ENCODE assay signal across 8 mouse cellular contexts in genomic region chr2:25575432-25576027, GRCm38 (mm10). TPM values are rescaled to one million over a fixed set of nuclear protein-coding genes. Genes with fewer than 3 reads are reported as not detected.
A peak's percentile ranks its signal among the peaks of the same experiment; 100 is the strongest.
DNase-seq lines count a peak whose midpoint lies in the region; ATAC-seq and TF ChIP-seq lines count a peak whose summit lies in the region.

No protein-coding gene starts in this region.

- no peak for ATAC-seq in erythroblast, adult 5-6 weeks (replicated peaks; ENCODE audit: low FRiP score, poor library complexity, severe bottlenecking)
- peak; percentile 17 for ATAC-seq in hindbrain, embryonic 12.5 days (ENCODE audit: low FRiP score)
- no peak for ATAC-seq in limb, embryonic 15.5 days (ENCODE audit: insufficient number of reproducible peaks, low FRiP score, low TSS enrichment, low read depth)
- no peak for ATAC-seq in midbrain, embryonic 15.5 days (replicated peaks)

- no peak overlapping the region for H3K27ac ChIP-seq in ES-Bruce4 (ENCODE audit: insufficient read depth, low read length)
- peak overlapping the region; percentile 88 for H3K27ac ChIP-seq in hindbrain, embryonic 12.5 days
- peak overlapping the region; percentile 95 for H3K27ac ChIP-seq in limb, embryonic 15.5 days
- H3K27ac ChIP-seq in midbrain, embryonic 15.5 days, result peak overlapping the region; percentile 89

- peaks cover 3% of the 10 kb centered on the region; the same call in 1 of the 2 replicates for H3K36me3 ChIP-seq in erythroblast, embryonic 14.5 days (ENCODE audit: control insufficient read depth)
- no peaks in the 10 kb centered on the region for H3K36me3 ChIP-seq in ES-Bruce4 (ENCODE audit: control insufficient read depth, insufficient read depth, low read length, poor library complexity, severe bottlenecking)
- H3K36me3 ChIP-seq in hindbrain, embryonic 12.5 days, result peaks cover 21% of the 10 kb centered on the region; the same call in 1 of the 2 replicates
- peaks cover 17% of the 10 kb centered on the region for H3K36me3 ChIP-seq in limb, embryonic 15.5 days
- no peaks in the 10 kb centered on the region for H3K36me3 ChIP-seq in midbrain, embryonic 15.5 days (replicated peaks)

- peak overlapping the region; percentile 72 for H3K4me3 ChIP-seq in erythroblast, embryonic 14.5 days (replicated peaks)
- H3K4me3 ChIP-seq in ES-Bruce4 (ENCODE audit: low read depth, low read length), result peak overlapping the region; percentile 35
- H3K4me3 ChIP-seq in hindbrain, embryonic 12.5 days, result peak overlapping the region; percentile 56
- H3K4me3 ChIP-seq in limb, embryonic 15.5 days, result peak overlapping the region; percentile 60
- H3K4me3 ChIP-seq in midbrain, embryonic 15.5 days, result peak overlapping the region; percentile 54

- no peak for TF ChIP-seq EP300 in ES-Bruce4 (IDR thresholded peaks at IDR 0.05; ENCODE audit: insufficient read depth, low read depth, low read length)

- TF ChIP-seq POLR2A in ES-Bruce4 (IDR thresholded peaks at IDR 0.05; ENCODE audit: insufficient read depth, low read length), result no peak

- no peak for TF ChIP-seq CTCF in ES-Bruce4 (IDR thresholded peaks at IDR 0.05; ENCODE audit: low read depth, low read length)

- H3K9ac ChIP-seq in ES-Bruce4 (ENCODE audit: low read depth, poor library complexity, severe bottlenecking), result peak overlapping the region; percentile 64
- H3K9ac ChIP-seq in hindbrain, embryonic 12.5 days, result peak overlapping the region; percentile 72
- H3K9ac ChIP-seq in limb, embryonic 15.5 days, result peak overlapping the region; percentile 51
- H3K9ac ChIP-seq in midbrain, embryonic 15.5 days, result peak overlapping the region; percentile 43

- peaks cover 51% of the 10 kb centered on the region for H3K4me1 ChIP-seq in erythroblast, embryonic 14.5 days (ENCODE audit: control insufficient read depth)
- peaks cover 2% of the 10 kb centered on the region for H3K4me1 ChIP-seq in ES-Bruce4 (ENCODE audit: control insufficient read depth, insufficient read depth, low read length)
- H3K4me1 ChIP-seq in hindbrain, embryonic 12.5 days, result peaks cover 58% of the 10 kb centered on the region
- H3K4me1 ChIP-seq in limb, embryonic 15.5 days, result peaks cover 66% of the 10 kb centered on the region
- H3K4me1 ChIP-seq in midbrain, embryonic 15.5 days, result peaks cover 61% of the 10 kb centered on the region

- peak; percentile 66 for DNase-seq in embryo, embryonic 11 days
- no peak for DNase-seq in yolk sac, embryonic 10.5 days (ENCODE audit: low spot score)

- peaks cover 55% of the 10 kb centered on the region for H3K27me3 ChIP-seq in erythroblast, embryonic 14.5 days (ENCODE audit: control insufficient read depth)
- peaks cover 5% of the 10 kb centered on the region; the same call in 1 of the 2 replicates for H3K27me3 ChIP-seq in ES-Bruce4 (ENCODE audit: control insufficient read depth, insufficient read depth, low read length, poor library complexity, severe bottlenecking)
- peaks cover 49% of the 10 kb centered on the region for H3K27me3 ChIP-seq in hindbrain, embryonic 12.5 days
- peaks cover 45% of the 10 kb centered on the region for H3K27me3 ChIP-seq in limb, embryonic 15.5 days
- peaks cover 47% of the 10 kb centered on the region for H3K27me3 ChIP-seq in midbrain, embryonic 15.5 days (replicated peaks)

- peaks cover 27% of the 10 kb centered on the region for H3K9me3 ChIP-seq in erythroblast, embryonic 14.5 days (ENCODE audit: control insufficient read depth, low read length)
- H3K9me3 ChIP-seq in ES-Bruce4 (replicated peaks; ENCODE audit: control insufficient read depth, insufficient read depth, low read length, poor library complexity, severe bottlenecking), result no peaks in the 10 kb centered on the region
- no peaks in the 10 kb centered on the region for H3K9me3 ChIP-seq in hindbrain, embryonic 12.5 days (replicated peaks)
- no peaks in the 10 kb centered on the region for H3K9me3 ChIP-seq in limb, embryonic 15.5 days
- H3K9me3 ChIP-seq in midbrain, embryonic 15.5 days, result no peaks in the 10 kb centered on the region

- 15% methylated on average over 21 of the region's 21 CpGs for WGBS in hindbrain, embryonic 12.5 days
- WGBS in limb, embryonic 15.5 days, result 11% methylated on average over 21 of the region's 21 CpGs
- WGBS in midbrain, embryonic 15.5 days, result 14% methylated on average over 21 of the region's 21 CpGs

- peak overlapping the region; percentile 91 for H3K4me2 ChIP-seq in hindbrain, embryonic 12.5 days (replicated peaks)
- H3K4me2 ChIP-seq in limb, embryonic 15.5 days, result peak overlapping the region; percentile 91
- peak overlapping the region; percentile 89 for H3K4me2 ChIP-seq in midbrain, embryonic 15.5 days

RNA-seq across cellular contexts. Expression of gene Phpt1, which starts 0.5 kb away (rescaled TPM):
- polyA plus RNA-seq in erythroblast, embryonic 14.5 days (2012), result 0.21 and 0.30 TPM in 2 replicates
- 0.96 and 7.1 TPM in 2 replicates for total RNA-seq in erythroblast, adult 5-6 weeks (2015; ENCODE audit: low replicate concordance)
- 2.1 TPM in 1 of 2 replicates, not detected in the other for total RNA-seq in erythroblast, adult 5-6 weeks (2017; ENCODE audit: low replicate concordance)
- 37.0 and 47.9 TPM in 2 replicates for polyA plus RNA-seq in ES-Bruce4 (2011; ENCODE audit: insufficient read depth, insufficient read length, low read depth, missing spikeins)
- polyA plus RNA-seq in hindbrain, embryonic 12.5 days (2016; fragmentation: Nextera tagmentation; extraction: Ambion mirVana), result 131 and 162 TPM in 2 replicates
- 129 and 139 TPM in 2 replicates for polyA plus RNA-seq in limb, embryonic 15.5 days (2015; fragmentation: Nextera tagmentation; extraction: Ambion mirVana)
- 155 and 162 TPM in 2 replicates for polyA plus RNA-seq in midbrain, embryonic 15.5 days (2015; fragmentation: Nextera tagmentation; extraction: Ambion mirVana)

RNA-seq across cellular contexts. Expression of gene Mamdc4, which starts 0.9 kb away (rescaled TPM):
- 0.09 and 0.38 TPM in 2 replicates for polyA plus RNA-seq in erythroblast, embryonic 14.5 days (2012)
- total RNA-seq in erythroblast, adult 5-6 weeks (2015; ENCODE audit: low replicate concordance), result 2.5 and 7.1 TPM in 2 replicates
- 4.3 and 4.5 TPM in 2 replicates for total RNA-seq in erythroblast, adult 5-6 weeks (2017; ENCODE audit: low replicate concordance)
- polyA plus RNA-seq in ES-Bruce4 (2011; ENCODE audit: insufficient read depth, insufficient read length, low read depth, missing spikeins), result 0.65 and 3.7 TPM in 2 replicates
- 4.7 and 6.7 TPM in 2 replicates for polyA plus RNA-seq in hindbrain, embryonic 12.5 days (2016; fragmentation: Nextera tagmentation; extraction: Ambion mirVana)
- 0.81 and 6.0 TPM in 2 replicates for polyA plus RNA-seq in limb, embryonic 15.5 days (2015; fragmentation: Nextera tagmentation; extraction: Ambion mirVana)
- 4.7 and 4.8 TPM in 2 replicates for polyA plus RNA-seq in midbrain, embryonic 15.5 days (2015; fragmentation: Nextera tagmentation; extraction: Ambion mirVana)

RNA-seq across cellular contexts. Expression of gene Ajm1, which starts 6.0 kb away (rescaled TPM):
- 0.01 TPM in 1 of 2 replicates, not detected in the other for polyA plus RNA-seq in erythroblast, embryonic 14.5 days (2012)
- total RNA-seq in erythroblast, adult 5-6 weeks (2015; ENCODE audit: low replicate concordance), result 0.63 TPM in 1 of 2 replicates, not detected in the other
- total RNA-seq in erythroblast, adult 5-6 weeks (2017; ENCODE audit: low replicate concordance), result not detected in 2 replicates
- polyA plus RNA-seq in ES-Bruce4 (2011; ENCODE audit: insufficient read depth, insufficient read length, low read depth, missing spikeins), result 0.55 and 0.70 TPM in 2 replicates
- 2.4 and 3.1 TPM in 2 replicates for polyA plus RNA-seq in hindbrain, embryonic 12.5 days (2016; fragmentation: Nextera tagmentation; extraction: Ambion mirVana)
- 0.29 and 0.44 TPM in 2 replicates for polyA plus RNA-seq in limb, embryonic 15.5 days (2015; fragmentation: Nextera tagmentation; extraction: Ambion mirVana)
- polyA plus RNA-seq in midbrain, embryonic 15.5 days (2015; fragmentation: Nextera tagmentation; extraction: Ambion mirVana), result 13.8 and 14.1 TPM in 2 replicates

RNA-seq across cellular contexts. Expression of gene Edf1, which starts 17.9 kb away (rescaled TPM):
- polyA plus RNA-seq in erythroblast, embryonic 14.5 days (2012), result 168 and 190 TPM in 2 replicates
- 27.3 and 50.2 TPM in 2 replicates for total RNA-seq in erythroblast, adult 5-6 weeks (2015; ENCODE audit: low replicate concordance)
- total RNA-seq in erythroblast, adult 5-6 weeks (2017; ENCODE audit: low replicate concordance), result 32.2 and 32.9 TPM in 2 replicates
- polyA plus RNA-seq in ES-Bruce4 (2011; ENCODE audit: insufficient read depth, insufficient read length, low read depth, missing spikeins), result 107 and 122 TPM in 2 replicates
- 377 TPM in 2 replicates for polyA plus RNA-seq in hindbrain, embryonic 12.5 days (2016; fragmentation: Nextera tagmentation; extraction: Ambion mirVana)
- polyA plus RNA-seq in limb, embryonic 15.5 days (2015; fragmentation: Nextera tagmentation; extraction: Ambion mirVana), result 388 and 396 TPM in 2 replicates
- polyA plus RNA-seq in midbrain, embryonic 15.5 days (2015; fragmentation: Nextera tagmentation; extraction: Ambion mirVana), result 352 and 378 TPM in 2 replicates

RNA-seq across cellular contexts. Expression of gene Traf2, which starts 28.8 kb away (rescaled TPM):
- polyA plus RNA-seq in erythroblast, embryonic 14.5 days (2012), result 0.84 and 0.95 TPM in 2 replicates
- total RNA-seq in erythroblast, adult 5-6 weeks (2015; ENCODE audit: low replicate concordance), result 1.7 and 2.3 TPM in 2 replicates
- total RNA-seq in erythroblast, adult 5-6 weeks (2017; ENCODE audit: low replicate concordance), result 4.2 and 4.3 TPM in 2 replicates
- 9.4 and 9.8 TPM in 2 replicates for polyA plus RNA-seq in ES-Bruce4 (2011; ENCODE audit: insufficient read depth, insufficient read length, low read depth, missing spikeins)
- polyA plus RNA-seq in hindbrain, embryonic 12.5 days (2016; fragmentation: Nextera tagmentation; extraction: Ambion mirVana), result 25.7 and 29.6 TPM in 2 replicates
- 34.4 and 35.7 TPM in 2 replicates for polyA plus RNA-seq in limb, embryonic 15.5 days (2015; fragmentation: Nextera tagmentation; extraction: Ambion mirVana)
- polyA plus RNA-seq in midbrain, embryonic 15.5 days (2015; fragmentation: Nextera tagmentation; extraction: Ambion mirVana), result 18.9 and 21.2 TPM in 2 replicates

Comparison
In these comparisons a context has a peak if more than half of its experiments do, and no peak if none do; other contexts are left out.
1. RNA of gene Phpt1, which starts 0.5 kb away (polyA plus RNA-seq): 131 to 162 TPM in hindbrain, embryonic 12.5 days, 155 to 162 TPM in midbrain, embryonic 15.5 days, 129 to 139 TPM in limb, embryonic 15.5 days and 37.0 to 47.9 TPM in ES-Bruce4; 0.21 to 0.30 TPM in erythroblast, embryonic 14.5 days; every median in the first group is over 10 times any median in the second.
2. Peak in every context shown above with its lines, with median percentiles within 50 percentile points of each other: H3K4me3 ChIP-seq, H3K9ac ChIP-seq and H3K4me2 ChIP-seq.